Mouse (Mus musculus) small intestine, adult 2 months (tissue): ENCODE measurements around the gene Gabbr2.

ENCODE experiments used
- CTCF ChIP-seq: fragments of 200-500 bp; IDR thresholded peaks from 2 replicates; pipeline ENCODE4 v1.5.1; 2012; ENCODE audit warnings: low read depth, mild to moderate bottlenecking, control low read depth, inconsistent platforms, low read length, moderate library complexity, mixed read lengths; ENCODE audit not compliant: insufficient replicate concordance, insufficient read length; ENCODE audit errors: extremely low read depth
- POLR2A ChIP-seq: fragments of 200-500 bp; IDR thresholded peaks from 2 replicates; pipeline ENCODE4 v1.6.1; 2012; ENCODE audit warnings: low read depth, mild to moderate bottlenecking, control low read depth, inconsistent platforms, low read length, moderate library complexity

GRCm38 (mm10) chr4:46933590-46933989 is 58.1 kb downstream of the Gabbr2 start:
- TF ChIP-seq CTCF (no peak), POLR2A (no peak)
